26 mouse cellular contexts compared by ENCODE assay signal in genomic region chr11:43926163-43926562, GRCm38 (mm10). TPM values are rescaled to one million over a fixed set of nuclear protein-coding genes. Genes with fewer than 3 reads are reported as not detected.
DNase-seq lines count a peak whose midpoint lies in the region; ATAC-seq and TF ChIP-seq lines count a peak whose summit lies in the region.
"Had no signal": no experiment of that assay in that cellular context is flagged by ENCODE, and none has a peak within 500 bp of the region (broad histone marks: within the 10 kb centered on the region; RNA-seq: fewer than 3 reads in every experiment).

No protein-coding gene starts in this region.

- ATAC-seq in forebrain, embryonic 14.5 days = 0 out of 2 replicates have a peak, but pooled peaks have one; percentile 34
- no peak for ATAC-seq in forebrain, postnatal 0 days
- no peak for ATAC-seq in midbrain, embryonic 11.5 days (ENCODE audit: low FRiP score)
- no peak for ATAC-seq in midbrain, embryonic 14.5 days (ENCODE audit: low FRiP score, low TSS enrichment)
- ATAC-seq: activated CD4-positive, CD25-positive, alpha-beta regulatory T cell, adult 4 months had no signal

- H3K27ac ChIP-seq in forebrain, embryonic 14.5 days (ENCODE audit: low read depth, low read length) = no peak overlapping the region
- no peak overlapping the region for H3K27ac ChIP-seq in forebrain, postnatal 0 days (ENCODE audit: low read depth, low read length)
- H3K27ac ChIP-seq in midbrain, embryonic 11.5 days (ENCODE audit: low read depth, low read length) = no peak overlapping the region
- H3K27ac ChIP-seq in midbrain, embryonic 10.5 days (replicated peaks) = no peak overlapping the region
- H3K27ac ChIP-seq in midbrain, embryonic 14.5 days (replicated peaks; ENCODE audit: low read depth, low read length) = no peak overlapping the region
- H3K27ac ChIP-seq: embryonic facial prominence, embryonic 15.5 days; hindbrain, embryonic 14.5 days; layer of hippocampus, adult 2 months had no signal

- H3K4me3 ChIP-seq in forebrain, embryonic 14.5 days (ENCODE audit: low read depth, low read length) = no peak overlapping the region
- no peak overlapping the region for H3K4me3 ChIP-seq in forebrain, postnatal 0 days (ENCODE audit: low read depth, low read length)
- H3K4me3 ChIP-seq in midbrain, embryonic 11.5 days (ENCODE audit: low read depth, low read length) = no peak overlapping the region
- H3K4me3 ChIP-seq in midbrain, embryonic 10.5 days = no peak overlapping the region
- H3K4me3 ChIP-seq in midbrain, embryonic 14.5 days (replicated peaks; ENCODE audit: low read depth, low read length) = no peak overlapping the region
- H3K4me3 ChIP-seq: embryonic facial prominence, embryonic 15.5 days; layer of hippocampus, adult 2 months had no signal

- 24% methylated on average over 6 of the region's 6 CpGs for WGBS in forebrain, embryonic 14.5 days
- WGBS in forebrain, postnatal 0 days = 20% methylated on average over 6 of the region's 6 CpGs
- 40% methylated on average over 6 of the region's 6 CpGs for WGBS in midbrain, embryonic 11.5 days
- 42% methylated on average over 6 of the region's 6 CpGs for WGBS in midbrain, embryonic 10.5 days
- 34% methylated on average over 6 of the region's 6 CpGs for WGBS in midbrain, embryonic 14.5 days

- TF ChIP-seq CTCF in forebrain, postnatal 0 days (IDR thresholded peaks at IDR 0.05; ENCODE audit: low read depth) = no peak

- no peak overlapping the region for H3K9ac ChIP-seq in forebrain, embryonic 14.5 days (ENCODE audit: low read length)
- H3K9ac ChIP-seq in forebrain, postnatal 0 days = no peak overlapping the region
- H3K9ac ChIP-seq in midbrain, embryonic 11.5 days (ENCODE audit: low read length) = no peak overlapping the region
- H3K9ac ChIP-seq in midbrain, embryonic 14.5 days (replicated peaks; ENCODE audit: low read length) = no peak overlapping the region
- H3K9ac ChIP-seq: embryonic facial prominence, embryonic 15.5 days; hindbrain, embryonic 14.5 days had no signal

- H3K27me3 ChIP-seq in forebrain, embryonic 14.5 days (replicated peaks; ENCODE audit: control insufficient read depth, insufficient read depth, low read length) = no peaks in the 10 kb centered on the region
- no peaks in the 10 kb centered on the region for H3K27me3 ChIP-seq in forebrain, postnatal 0 days (ENCODE audit: insufficient read depth, low read length)
- no peaks in the 10 kb centered on the region for H3K27me3 ChIP-seq in midbrain, embryonic 11.5 days (ENCODE audit: control insufficient read depth, insufficient read depth, low read length)
- no peaks in the 10 kb centered on the region for H3K27me3 ChIP-seq in midbrain, embryonic 10.5 days (ENCODE audit: low read depth, poor library complexity, severe bottlenecking)
- H3K27me3 ChIP-seq in midbrain, embryonic 14.5 days (ENCODE audit: control insufficient read depth, insufficient read depth, low read length) = no peaks in the 10 kb centered on the region
- H3K27me3 ChIP-seq: embryonic facial prominence, embryonic 15.5 days had no signal

- H3K4me2 ChIP-seq in forebrain, embryonic 14.5 days (ENCODE audit: low read length) = no peak overlapping the region
- H3K4me2 ChIP-seq in forebrain, postnatal 0 days (ENCODE audit: low read depth) = no peak overlapping the region
- H3K4me2 ChIP-seq in midbrain, embryonic 11.5 days = no peak overlapping the region
- no peak overlapping the region for H3K4me2 ChIP-seq in midbrain, embryonic 14.5 days (ENCODE audit: low read length)
- H3K4me2 ChIP-seq: embryonic facial prominence, embryonic 15.5 days; heart, embryonic 11.5 days; hindbrain, embryonic 14.5 days; liver, embryonic 11.5 days had no signal

- no peaks in the 10 kb centered on the region for H3K9me3 ChIP-seq in forebrain, embryonic 14.5 days (replicated peaks; ENCODE audit: control insufficient read depth, low read length)
- no peaks in the 10 kb centered on the region for H3K9me3 ChIP-seq in forebrain, postnatal 0 days (ENCODE audit: low read length)
- H3K9me3 ChIP-seq in midbrain, embryonic 11.5 days (ENCODE audit: control insufficient read depth, low read length) = no peaks in the 10 kb centered on the region
- H3K9me3 ChIP-seq in midbrain, embryonic 10.5 days (replicated peaks) = no peaks in the 10 kb centered on the region
- H3K9me3 ChIP-seq in midbrain, embryonic 14.5 days (ENCODE audit: control insufficient read depth, low read length) = no peaks in the 10 kb centered on the region
- H3K9me3 ChIP-seq: embryonic facial prominence, embryonic 15.5 days had no signal

- DNase-seq in forebrain, embryonic 14.5 days (ENCODE audit: low spot score) = peak; percentile 27
- no peak for DNase-seq in forebrain, postnatal 0 days
- DNase-seq in midbrain, embryonic 11.5 days (ENCODE audit: low spot score, missing footprints) = peak; percentile 41
- DNase-seq in midbrain, embryonic 10.5 days (ENCODE audit: low spot score) = no peak
- peak; percentile 60 for DNase-seq in midbrain, embryonic 14.5 days
- no peak for DNase-seq in ovary, postnatal 10 days (ENCODE audit: low spot score)
- no peak for DNase-seq in MN1 (ENCODE audit: low spot score)
- DNase-seq: B cell, adult 2 months; cerebellum, adult 18-20 months; cerebellum, postnatal 36 days; gastrocnemius, postnatal 36 days; heart, postnatal 36 days; kidney, adult 8-10 months; kidney, postnatal 14 days; left cerebral cortex, postnatal 4 days; lung, adult 2 months; lung, postnatal 36 days; thymus, postnatal 25 days had no signal

- H3K36me3 ChIP-seq in forebrain, embryonic 14.5 days (ENCODE audit: control insufficient read depth, insufficient read depth, low read length) = no peaks in the 10 kb centered on the region
- H3K36me3 ChIP-seq in forebrain, postnatal 0 days (ENCODE audit: insufficient read depth) = no peaks in the 10 kb centered on the region
- H3K36me3 ChIP-seq in midbrain, embryonic 11.5 days (ENCODE audit: control insufficient read depth, insufficient read depth, low read length) = no peaks in the 10 kb centered on the region
- no peaks in the 10 kb centered on the region for H3K36me3 ChIP-seq in midbrain, embryonic 10.5 days
- no peaks in the 10 kb centered on the region for H3K36me3 ChIP-seq in midbrain, embryonic 14.5 days (ENCODE audit: control insufficient read depth, insufficient read depth, low read length)
- H3K36me3 ChIP-seq: embryonic facial prominence, embryonic 15.5 days had no signal

- peaks cover 4% of the 10 kb centered on the region; the same call in 1 of the 2 replicates for H3K4me1 ChIP-seq in forebrain, embryonic 14.5 days (ENCODE audit: control insufficient read depth, insufficient read depth, low read length)
- H3K4me1 ChIP-seq in forebrain, postnatal 0 days (ENCODE audit: insufficient read depth) = no peaks in the 10 kb centered on the region
- no peaks in the 10 kb centered on the region for H3K4me1 ChIP-seq in midbrain, embryonic 11.5 days (ENCODE audit: control insufficient read depth, insufficient read depth, low read length)
- H3K4me1 ChIP-seq in midbrain, embryonic 10.5 days = peaks cover 10% of the 10 kb centered on the region; the same call in 1 of the 2 replicates
- H3K4me1 ChIP-seq in midbrain, embryonic 14.5 days (ENCODE audit: control insufficient read depth, insufficient read depth, low read length) = no peaks in the 10 kb centered on the region
- H3K4me1 ChIP-seq: embryonic facial prominence, embryonic 15.5 days had no signal

RNA-seq across cellular contexts. Expression of gene Adra1b, which starts 25.2 kb away (rescaled TPM):
- polyA plus RNA-seq in forebrain, embryonic 14.5 days (2014; fragmentation: Nextera tagmentation; extraction: Ambion mirVana) = 0.74 and 0.91 TPM in 2 replicates
- total RNA-seq in forebrain, postnatal 0 days (2014; rRNA removed) = 7.2 and 12.1 TPM in 2 replicates
- 4.1 and 6.5 TPM in 2 replicates for polyA plus RNA-seq in forebrain, postnatal 0 days (2015; fragmentation: Nextera tagmentation; extraction: Ambion mirVana)
- polyA plus RNA-seq in midbrain, embryonic 11.5 days (2014; fragmentation: Nextera tagmentation; extraction: Ambion mirVana) = 0.31 and 0.48 TPM in 2 replicates
- 0.41 and 0.62 TPM in 2 replicates for polyA plus RNA-seq in midbrain, embryonic 10.5 days (2016; fragmentation: Nextera tagmentation; extraction: Ambion mirVana)
- 3.1 and 6.2 TPM in 2 replicates for polyA plus RNA-seq in midbrain, embryonic 14.5 days (2014; fragmentation: Nextera tagmentation; extraction: Ambion mirVana)
- total RNA-seq: megakaryocyte-erythroid progenitor cell, adult 5-6 weeks; neutrophil, adult 5-6 weeks had no signal
- polyA plus RNA-seq: activated CD4-positive, CD25-positive, alpha-beta regulatory T cell, adult 4 months had no signal

Comparison
In these comparisons a context has a peak if more than half of its experiments do, and no peak if none do; other contexts are left out.
1. DNase-seq: peak in forebrain, embryonic 14.5 days (single experiment), midbrain, embryonic 11.5 days (single experiment) and midbrain, embryonic 14.5 days (single experiment); none in forebrain, postnatal 0 days (single experiment), midbrain, embryonic 10.5 days (single experiment), ovary, postnatal 10 days (single experiment) and MN1 (single experiment).